Mouse (Mus musculus) kidney, postnatal 25 days (tissue): ENCODE data around the gene Nadsyn1.

Experiments used
- DNase-seq, 2 experiments: peaks; one replicate each; pipeline ENCODE4 v3.0.0; 2021; ENCODE audit warnings: mixed read lengths in 2 of 2

Gene Nadsyn1

GRCm38 (mm10) chr7:143753990-143754715 is 68.5 kb downstream of the Nadsyn1 start:
- peak; percentile 68 to 81 for DNase-seq

- no peak for DNase-seq
Measured at GRCm38 (mm10) chr7:143752606-143753005, 70.0 kb downstream of the Nadsyn1 start.

- no peak for DNase-seq
Measured at GRCm38 (mm10) chr7:143752056-143752455, 70.6 kb downstream of the Nadsyn1 start.

GRCm38 (mm10) chr7:143751380-143751779 is 71.3 kb downstream of the Nadsyn1 start:
- DNase-seq: no peak

GRCm38 (mm10) chr7:143749045-143749444 is 73.6 kb downstream of the Nadsyn1 start:
- DNase-seq: no peak

- DNase-seq: peak; percentile 88 to 91
Measured at GRCm38 (mm10) chr7:143748041-143748868, 74.4 kb downstream of the Nadsyn1 start.
